Mouse (Mus musculus) hindbrain, embryonic 11.5 days (tissue): ENCODE measurements at regions not wholly inside any gene's neighbourhood (a gene's known extent, or its start where the extent isn't known, plus 50 kb on each side); places are given as distances from the start of the nearest gene placed in this dataset.

ENCODE experiments used
- ATAC-seq: fragments of 200-750 bp; cut with Nextera tagmentation; 2 replicates; pipeline ENCODE4 v1.8.0; 2017; ENCODE audit warnings: mild to moderate bottlenecking, moderate TSS enrichment, moderate library complexity; ENCODE audit not compliant: low FRiP score
- DNase-seq: peaks from one replicate; pipeline ENCODE4 v3.0.0-alpha.2; 2015; ENCODE audit warnings: low spot score
- H3K27ac ChIP-seq: fragments of 300-500 bp; sonication (generic); 2 replicates; pipeline ENCODE4 v1.5.1; 2014; ENCODE audit warnings: mild to moderate bottlenecking, low read depth, low read length
- H3K27me3 ChIP-seq: fragments of 300-500 bp; sonication (generic); 2 replicates; pipeline ENCODE4 v1.6.1; 2014; ENCODE audit warnings: mild to moderate bottlenecking, low read length, moderate library complexity, mixed read lengths; ENCODE audit not compliant: control insufficient read depth, insufficient read depth
- H3K36me3 ChIP-seq: fragments of 300-500 bp; sonication (generic); 2 replicates; pipeline ENCODE4 v1.6.1; 2014; ENCODE audit warnings: mild to moderate bottlenecking, low read length, moderate library complexity, mixed read lengths; ENCODE audit not compliant: control insufficient read depth, insufficient read depth
- H3K4me1 ChIP-seq: fragments of 300-500 bp; sonication (generic); replicated peaks from 2 replicates; pipeline ENCODE4 v1.6.1; 2014; ENCODE audit warnings: low read length, mixed read lengths; ENCODE audit not compliant: control insufficient read depth, insufficient read depth
- H3K4me2 ChIP-seq: fragments of 300-500 bp; sonication (generic); replicated peaks from 2 replicates; pipeline ENCODE4 v1.6.1; 2014; ENCODE audit warnings: mild to moderate bottlenecking, low read depth, low read length
- H3K4me3 ChIP-seq: fragments of 300-500 bp; sonication (generic); 2 replicates; pipeline ENCODE4 v1.5.1; 2014; ENCODE audit warnings: low read depth, low read length
- H3K9ac ChIP-seq: fragments of 300-500 bp; sonication (generic); 2 replicates; pipeline ENCODE4 v1.6.1; 2014; ENCODE audit warnings: low read depth, low read length
- H3K9me3 ChIP-seq: fragments of 300-500 bp; sonication (generic); 2 replicates; pipeline ENCODE4 v1.6.1; 2016; ENCODE audit warnings: low read length; ENCODE audit not compliant: control insufficient read depth
- WGBS: fragments of 180-500 bp; shearing (Covaris S2); extraction: QIAGEN DNeasy Blood & Tissue Kit; methylation state at CpG from one replicate; pipeline ENCODE4 v1.1.7; 2014; 5-methylcytosine and 5-hydroxymethylcytosine counted together

GRCm38 (mm10) chr11:21009505-21009904, 81.6 kb upstream of the Peli1 start:
- WGBS = 89% methylated on average over 3 of the region's 3 CpGs
- Histone ChIP-seq H3K36me3 (no peaks in the 10 kb centered on the region), H3K4me3 (no peak overlapping the region)

GRCm38 (mm10) chr11:21010867-21011266, 80.2 kb upstream of the Peli1 start:
- no peaks in the 10 kb centered on the region for H3K9me3 ChIP-seq
- H3K9ac ChIP-seq = no peak overlapping the region
- ATAC-seq (peak; percentile 83), DNase-seq (peak; percentile 58)
- H3K4me3 ChIP-seq = no peak overlapping the region
- H3K27ac ChIP-seq = peak overlapping the region; percentile 20; the same call in 1 of the 2 replicates
- H3K4me2 ChIP-seq = no peak overlapping the region
- WGBS = 24% methylated on average over 7 of the region's 7 CpGs
- no peaks in the 10 kb centered on the region for H3K27me3 ChIP-seq
- peaks cover 2% of the 10 kb centered on the region; the same call in 1 of the 2 replicates for H3K4me1 ChIP-seq
- H3K36me3 ChIP-seq = no peaks in the 10 kb centered on the region

More at GRCm38 (mm10) chr11:21009505-21009904, 81.6 kb upstream of the Peli1 start:
- H3K4me1 ChIP-seq = peaks cover 2% of the 10 kb centered on the region; the same call in 1 of the 2 replicates
- H3K27me3 ChIP-seq = no peaks in the 10 kb centered on the region
- H3K27ac ChIP-seq = no peak overlapping the region
- H3K4me2 ChIP-seq = no peak overlapping the region
- ATAC-seq = no peak
- no peak overlapping the region for H3K9ac ChIP-seq
- DNase-seq = no peak
- no peaks in the 10 kb centered on the region for H3K9me3 ChIP-seq

GRCm38 (mm10) chr11:21014250-21014649, 76.8 kb upstream of the Peli1 start:
- Histone ChIP-seq H3K27ac (no peak overlapping the region), H3K9ac (no peak overlapping the region), H3K4me2 (no peak overlapping the region), H3K36me3 (no peaks in the 10 kb centered on the region), H3K9me3 (no peaks in the 10 kb centered on the region), H3K4me3 (no peak overlapping the region), H3K27me3 (0 out of 2 replicates have a peak, but pooled peaks cover 2% of the 10 kb centered on the region), H3K4me1 (peaks cover 2% of the 10 kb centered on the region; the same call in 1 of the 2 replicates)
- DNase-seq = no peak
- 75% methylated on average over 3 of the region's 3 CpGs for WGBS
- no peak for ATAC-seq

- WGBS = 95% methylated on average over 3 of the region's 3 CpGs
- DNase-seq (no peak), ATAC-seq (no peak)
- Histone ChIP-seq H3K4me2 (no peak overlapping the region), H3K9ac (no peak overlapping the region), H3K27me3 (0 out of 2 replicates have a peak, but pooled peaks cover 2% of the 10 kb centered on the region), H3K27ac (no peak overlapping the region), H3K36me3 (no peaks in the 10 kb centered on the region), H3K9me3 (no peaks in the 10 kb centered on the region), H3K4me1 (peaks cover 2% of the 10 kb centered on the region; the same call in 1 of the 2 replicates), H3K4me3 (no peak overlapping the region)
Observed at GRCm38 (mm10) chr11:21015536-21015935, 75.6 kb upstream of the Peli1 start.

GRCm38 (mm10) chr11:21016133-21016746, 74.9 kb upstream of the Peli1 start:
- H3K27ac ChIP-seq = no peak overlapping the region
- no peak overlapping the region for H3K4me2 ChIP-seq
- H3K9ac ChIP-seq = no peak overlapping the region
- H3K27me3 ChIP-seq = peaks cover 2% of the 10 kb centered on the region; the same call in 1 of the 2 replicates
- no peak overlapping the region for H3K4me3 ChIP-seq
- no peaks in the 10 kb centered on the region for H3K9me3 ChIP-seq
- no peak; the same call in 1 of the 2 replicates for ATAC-seq
- DNase-seq = no peak
- no peaks in the 10 kb centered on the region for H3K36me3 ChIP-seq
- H3K4me1 ChIP-seq = no peaks in the 10 kb centered on the region
- 27% methylated on average over 4 of the region's 4 CpGs for WGBS

- Histone ChIP-seq H3K9me3 (no peaks in the 10 kb centered on the region), H3K27ac (no peak overlapping the region), H3K4me1 (no peaks in the 10 kb centered on the region), H3K4me3 (no peak overlapping the region), H3K36me3 (no peaks in the 10 kb centered on the region), H3K9ac (no peak overlapping the region), H3K27me3 (peaks cover 2% of the 10 kb centered on the region; the same call in 1 of the 2 replicates), H3K4me2 (no peak overlapping the region)
- 57% methylated on average over 6 of the region's 6 CpGs for WGBS
- DNase-seq = no peak
- ATAC-seq = no peak; the same call in 1 of the 2 replicates
Observed at GRCm38 (mm10) chr11:21016791-21017329, 74.2 kb upstream of the Peli1 start.

GRCm38 (mm10) chr11:21019829-21020228, 71.3 kb upstream of the Peli1 start:
- H3K27ac ChIP-seq = no peak overlapping the region
- no peak overlapping the region for H3K4me3 ChIP-seq
- WGBS = 81% methylated on average over 2 of the region's 2 CpGs
- ATAC-seq = no peak
- no peak overlapping the region for H3K4me2 ChIP-seq
- DNase-seq = no peak
- no peaks in the 10 kb centered on the region for H3K9me3 ChIP-seq
- H3K36me3 ChIP-seq = no peaks in the 10 kb centered on the region
- H3K9ac ChIP-seq = no peak overlapping the region
- H3K27me3 ChIP-seq = peaks cover 2% of the 10 kb centered on the region; the same call in 1 of the 2 replicates
- no peaks in the 10 kb centered on the region for H3K4me1 ChIP-seq

- Histone ChIP-seq H3K27me3 (no peaks in the 10 kb centered on the region; the same call in 1 of the 2 replicates), H3K36me3 (no peaks in the 10 kb centered on the region), H3K4me2 (no peak overlapping the region), H3K9ac (no peak overlapping the region), H3K4me3 (no peak overlapping the region), H3K27ac (no peak overlapping the region), H3K9me3 (no peaks in the 10 kb centered on the region), H3K4me1 (no peaks in the 10 kb centered on the region)
- no peak for ATAC-seq
- no peak for DNase-seq
- 93% methylated on average over 4 of the region's 4 CpGs for WGBS
Observed at GRCm38 (mm10) chr11:21024111-21024510, 67.0 kb upstream of the Peli1 start.

GRCm38 (mm10) chr11:21024521-21024920, 66.6 kb upstream of the Peli1 start:
- ATAC-seq (no peak), DNase-seq (no peak)
- Histone ChIP-seq H3K4me1 (no peaks in the 10 kb centered on the region), H3K4me2 (no peak overlapping the region), H3K9ac (no peak overlapping the region), H3K4me3 (no peak overlapping the region), H3K27me3 (no peaks in the 10 kb centered on the region; the same call in 1 of the 2 replicates), H3K9me3 (no peaks in the 10 kb centered on the region), H3K36me3 (no peaks in the 10 kb centered on the region), H3K27ac (no peak overlapping the region)
- 71% methylated on average over 2 of the region's 2 CpGs for WGBS
